Mouse (Mus musculus) cerebellum, postnatal 10 days (tissue): ENCODE measurements around the gene Dcbld2.

Experiments
- DNase-seq, 2 experiments: peaks; one replicate each; pipeline ENCODE4 v3.0.0; 2021; ENCODE audit warnings: mixed read lengths in 2 of 2

Gene Dcbld2

GRCm38 (mm10) chr16:58496791-58497190, 88.5 kb downstream of the Dcbld2 start:
- no peak for DNase-seq

DNA sequence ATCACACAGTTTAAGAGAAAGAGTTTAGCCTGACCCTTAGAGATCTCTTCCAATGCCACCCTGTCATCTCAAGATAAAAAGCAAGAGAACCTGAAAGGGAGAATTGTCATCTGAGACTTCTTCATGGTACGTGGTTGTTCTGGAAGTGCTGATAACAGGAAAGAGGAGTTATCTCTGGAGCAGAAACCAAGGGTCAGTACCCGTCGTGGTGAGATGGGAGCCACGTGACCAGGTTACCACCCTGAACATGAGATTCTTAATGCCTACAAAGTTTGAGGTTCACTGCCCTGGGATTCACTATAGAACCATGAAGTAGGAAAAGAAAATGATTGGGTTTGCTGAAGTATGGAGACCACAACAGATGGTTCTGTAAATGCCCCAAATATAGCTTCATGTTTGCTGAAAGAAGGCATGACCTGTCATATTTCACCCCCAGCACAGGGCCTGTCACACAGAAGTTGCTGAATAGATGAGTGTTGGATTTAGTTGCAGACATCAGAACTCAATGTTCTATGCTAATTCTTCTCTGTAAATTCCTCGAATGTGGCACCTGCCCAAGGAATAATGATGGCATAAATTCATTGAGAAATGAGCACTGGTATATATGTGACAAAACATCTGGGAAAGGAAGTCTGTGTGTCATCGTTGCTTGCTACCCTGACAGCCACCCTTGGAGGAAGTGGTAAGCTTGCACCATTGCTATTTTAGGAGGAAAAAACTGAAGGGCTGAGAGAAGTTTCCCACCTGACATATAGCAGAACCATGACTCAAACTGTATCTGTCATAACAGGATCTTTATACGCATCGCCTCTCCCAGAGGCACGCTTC, 89.9 kb downstream of the Dcbld2 start:
- DNase-seq, result no peak

GRCm38 (mm10) chr16:58499172-58499584, 90.9 kb downstream of the Dcbld2 start:
- peak in 1 of 2 experiments; percentile 15 for DNase-seq

GRCm38 (mm10) chr16:58499650-58500049, 91.4 kb downstream of the Dcbld2 start:
- no peak for DNase-seq

DNA sequence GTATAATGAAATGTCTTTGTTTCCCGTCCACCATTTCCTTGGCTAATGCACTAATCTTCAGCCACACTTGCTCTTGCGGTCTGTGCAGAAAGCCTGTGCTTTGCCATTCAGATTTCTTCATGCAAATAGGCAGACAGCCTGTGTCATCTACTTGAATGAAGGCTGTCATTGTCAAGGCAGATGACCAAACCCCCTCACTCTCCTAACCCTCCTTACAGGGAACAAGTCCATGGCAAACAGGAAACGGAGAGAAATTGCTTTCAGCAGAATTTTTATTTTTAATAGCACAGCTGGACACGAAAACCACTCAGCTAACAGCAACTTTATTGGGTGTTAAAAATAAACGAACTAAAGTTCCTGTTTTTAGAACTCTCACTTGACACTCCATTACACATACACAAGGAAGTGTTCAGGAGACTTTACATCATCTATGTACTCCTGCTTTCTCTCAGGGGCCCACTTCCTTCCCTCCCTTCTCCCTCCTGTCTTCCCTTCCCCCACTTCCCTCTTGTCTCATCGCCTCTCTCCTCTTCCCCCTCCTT, 93.6 kb downstream of the Dcbld2 start:
- no peak for DNase-seq

GRCm38 (mm10) chr16:58502566-58502965, 94.3 kb downstream of the Dcbld2 start:
- no peak for DNase-seq

- DNase-seq, result no peak
Observed at GRCm38 (mm10) chr16:58504945-58505344, 96.7 kb downstream of the Dcbld2 start.

- peak; percentile 42 to 65 for DNase-seq
Observed at GRCm38 (mm10) chr16:58512181-58512761, 104.0 kb downstream of the Dcbld2 start.

DNA sequence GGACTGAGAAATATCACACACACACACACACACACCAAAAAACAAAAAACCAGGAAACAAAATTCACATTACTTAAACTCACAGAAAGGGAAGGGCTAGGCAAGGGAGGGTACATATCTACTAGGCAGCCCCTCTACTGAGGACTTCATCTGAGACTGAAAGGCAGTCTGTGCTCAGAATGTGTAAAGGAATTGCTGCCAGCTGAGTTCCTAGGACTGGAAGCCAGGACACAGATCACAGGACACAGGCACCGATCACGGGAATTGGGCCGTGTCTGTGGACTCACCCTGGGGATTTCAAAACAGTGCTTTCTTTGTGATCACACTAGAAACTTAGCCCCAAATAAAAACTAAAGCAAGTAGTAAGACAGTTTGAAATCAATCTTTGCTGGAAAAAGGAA, 104.6 kb downstream of the Dcbld2 start:
- peak; percentile 41 to 45 for DNase-seq

GRCm38 (mm10) chr16:58513755-58514154, 105.5 kb downstream of the Dcbld2 start:
- no peak for DNase-seq

- DNase-seq, result no peak
Observed at GRCm38 (mm10) chr16:58514565-58514964, 106.3 kb downstream of the Dcbld2 start.

GRCm38 (mm10) chr16:58516161-58516560, 107.9 kb downstream of the Dcbld2 start:
- no peak for DNase-seq

DNA sequence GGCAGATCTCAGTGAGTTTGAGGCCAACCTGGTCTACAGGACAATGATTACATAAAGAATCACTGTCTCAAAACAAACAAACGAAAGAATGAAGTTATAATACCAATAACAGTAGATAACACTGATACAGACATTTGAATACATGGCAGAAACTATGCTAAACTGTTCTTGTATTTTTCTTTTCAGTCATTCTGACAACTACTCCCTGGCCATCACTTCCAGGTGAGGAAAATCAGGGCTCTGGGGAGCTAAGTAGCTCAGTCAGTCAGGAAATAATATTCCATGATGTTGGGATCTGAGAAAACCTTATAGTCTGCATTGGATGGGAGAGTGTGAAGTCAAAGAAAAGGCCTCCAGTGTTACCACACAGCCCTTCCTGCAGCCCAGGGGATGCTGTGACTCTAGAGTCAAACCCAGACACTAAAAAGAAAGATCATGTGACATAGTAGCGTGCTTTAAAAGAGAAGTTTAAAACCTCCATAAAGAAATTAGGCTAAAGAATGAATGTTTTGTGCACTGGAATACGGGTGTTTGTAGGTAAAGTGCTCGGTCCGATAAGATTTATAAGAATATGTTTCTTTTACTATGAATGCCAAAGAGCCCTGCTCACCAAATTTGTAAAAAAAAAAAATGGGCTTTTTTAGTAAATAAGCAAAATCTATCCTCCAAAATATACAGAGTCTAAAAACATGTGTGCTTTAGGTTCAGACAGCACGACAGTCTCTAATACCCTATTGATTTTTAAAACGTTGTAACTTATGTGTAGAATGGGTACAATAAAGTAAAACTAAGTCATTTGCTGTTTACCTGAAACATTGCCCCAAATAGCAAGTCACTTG, 108.9 kb downstream of the Dcbld2 start:
- DNase-seq, result no peak
